Mouse (Mus musculus): ENCODE data around the gene Spag17. TPM values are rescaled to one million over a fixed set of nuclear protein-coding genes. Genes with fewer than 3 reads are reported as not detected.

The Spag17 gene
- total and polyA plus RNA-seq, 2 experiments from 2014 or later = 0.18 TPM; not detected in 1

DNA sequence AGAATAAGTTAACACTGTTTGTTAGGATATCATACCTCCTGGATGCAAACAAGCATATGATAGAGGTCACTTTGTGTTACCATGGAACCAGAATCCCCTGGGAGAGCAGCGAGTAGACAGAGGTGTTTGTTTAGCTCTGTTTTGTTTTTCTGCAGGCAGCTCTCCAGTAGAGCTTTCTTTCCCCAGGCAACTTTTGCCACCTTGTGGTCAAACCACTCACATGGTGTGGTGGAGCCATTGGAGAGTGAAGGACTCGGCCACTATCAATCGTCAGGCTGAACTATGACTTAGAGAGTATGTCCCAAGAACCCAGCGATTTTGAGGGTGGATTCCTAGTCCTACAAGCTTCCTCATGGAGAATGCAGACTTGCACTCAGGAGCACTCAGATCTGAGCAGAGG lies 146.1 kb downstream of the Spag17 start:
- Histone ChIP-seq H3K4me3 (ENCODE audit: low read depth, low read length) (no peak overlapping the region), H3K9me3 (replicated peaks; ENCODE audit: control insufficient read depth, low read length) (no peaks in the 10 kb centered on the region), H3K4me1 (ENCODE audit: control insufficient read depth, insufficient read depth) (no peaks in the 10 kb centered on the region), H3K27ac (ENCODE audit: low read depth) (no peak overlapping the region), H3K27me3 (ENCODE audit: control insufficient read depth, insufficient read depth, low read length) (no peaks in the 10 kb centered on the region), H3K4me2 (ENCODE audit: low read depth, low read length) (no peak overlapping the region), H3K9ac (replicated peaks; ENCODE audit: low read depth, low read length) (no peak overlapping the region), H3K36me3 (replicated peaks; ENCODE audit: control insufficient read depth, insufficient read depth, low read length) (no peaks in the 10 kb centered on the region)
- 26% methylated on average over 4 of the region's 4 CpGs for WGBS
- TF ChIP-seq EP300 (IDR thresholded peaks at IDR 0.05; ENCODE audit: low read depth) (no peak), CTCF (IDR thresholded peaks at IDR 0.05; ENCODE audit: low read depth) (peak; percentile 40)
- DNase-seq (ENCODE audit: low spot score) (no peak), ATAC-seq (ENCODE audit: insufficient read depth, low read depth) (no peak)

DNA sequence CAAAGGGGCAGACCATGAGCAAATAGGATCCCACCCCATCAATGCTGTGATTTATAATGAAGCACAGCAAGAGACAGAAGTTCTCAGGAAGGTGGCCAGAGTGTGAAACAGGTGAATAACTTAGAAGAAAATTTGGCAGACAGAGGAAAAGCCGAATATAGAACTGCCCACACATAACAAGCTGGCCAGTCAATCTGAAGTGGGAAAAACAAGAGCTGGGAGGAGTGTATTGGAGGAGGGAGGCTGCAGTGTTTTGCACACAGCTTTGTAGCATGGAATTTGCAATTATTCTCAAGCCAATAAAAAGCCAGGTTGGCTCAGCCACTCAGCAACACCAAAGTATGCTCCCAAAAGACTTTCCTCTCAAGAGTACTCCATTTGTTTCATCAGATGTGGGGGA lies 147.8 kb downstream of the Spag17 start:
- no peak for TF ChIP-seq EP300 (IDR thresholded peaks at IDR 0.05; ENCODE audit: low read depth)
- no peak for TF ChIP-seq CTCF (IDR thresholded peaks at IDR 0.05; ENCODE audit: low read depth)
- no peak for ATAC-seq (ENCODE audit: insufficient read depth, low read depth)
- Histone ChIP-seq H3K9me3 (replicated peaks; ENCODE audit: control insufficient read depth, low read length) (no peaks in the 10 kb centered on the region), H3K9ac (replicated peaks; ENCODE audit: low read depth, low read length) (no peak overlapping the region), H3K27ac (ENCODE audit: low read depth) (no peak overlapping the region), H3K36me3 (replicated peaks; ENCODE audit: control insufficient read depth, insufficient read depth, low read length) (no peaks in the 10 kb centered on the region), H3K4me1 (ENCODE audit: control insufficient read depth, insufficient read depth) (no peaks in the 10 kb centered on the region), H3K27me3 (ENCODE audit: control insufficient read depth, insufficient read depth, low read length) (no peaks in the 10 kb centered on the region), H3K4me3 (ENCODE audit: low read depth, low read length) (no peak overlapping the region), H3K4me2 (ENCODE audit: low read depth, low read length) (no peak overlapping the region)
- no peak for DNase-seq (ENCODE audit: low spot score)
- 30% methylated on average over 1 of the region's 1 CpGs for WGBS

DNA sequence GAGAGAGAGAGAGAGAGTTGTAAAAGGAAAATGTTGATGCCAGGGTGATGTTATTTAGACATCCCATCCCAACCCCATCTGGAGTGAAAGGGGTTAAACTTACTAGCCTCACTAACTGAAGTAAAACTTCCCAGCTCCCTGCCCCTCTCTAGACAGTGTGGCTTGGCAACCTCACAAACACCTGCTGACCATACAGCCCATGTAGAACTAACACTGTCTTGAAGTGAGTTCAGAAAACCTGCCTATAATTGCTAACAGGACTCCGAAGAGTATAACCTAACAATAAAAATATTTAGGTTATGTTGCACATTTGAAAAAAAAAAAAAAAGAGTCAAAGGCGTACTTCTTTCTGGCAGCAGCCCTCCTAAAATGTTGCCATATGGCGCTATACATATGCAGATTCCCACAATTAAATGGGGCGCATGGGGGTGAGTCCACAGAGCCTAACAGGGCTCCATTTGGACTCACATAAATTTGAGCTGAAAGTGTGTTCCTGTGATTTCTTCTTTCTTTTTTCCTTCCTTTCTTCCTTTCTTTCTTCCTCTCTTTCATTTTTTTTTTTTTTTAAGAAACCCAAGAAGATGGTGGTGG lies 149.3 kb downstream of the Spag17 start:
- H3K4me3 ChIP-seq (ENCODE audit: low read depth, low read length) = no peak overlapping the region
- H3K4me1 ChIP-seq (ENCODE audit: control insufficient read depth, insufficient read depth) = no peaks in the 10 kb centered on the region
- WGBS = 79% methylated on average over 4 of the region's 4 CpGs
- H3K9ac ChIP-seq (replicated peaks; ENCODE audit: low read depth, low read length) = no peak overlapping the region
- H3K4me2 ChIP-seq (ENCODE audit: low read depth, low read length) = no peak overlapping the region
- ATAC-seq (ENCODE audit: insufficient read depth, low read depth) (no peak), DNase-seq (ENCODE audit: low spot score) (no peak)
- TF ChIP-seq EP300 (IDR thresholded peaks at IDR 0.05; ENCODE audit: low read depth) (no peak), CTCF (IDR thresholded peaks at IDR 0.05; ENCODE audit: low read depth) (no peak)
- H3K36me3 ChIP-seq (replicated peaks; ENCODE audit: control insufficient read depth, insufficient read depth, low read length) = no peaks in the 10 kb centered on the region
- no peak overlapping the region for H3K27ac ChIP-seq (ENCODE audit: low read depth)
- no peaks in the 10 kb centered on the region for H3K27me3 ChIP-seq (ENCODE audit: control insufficient read depth, insufficient read depth, low read length)
- H3K9me3 ChIP-seq (replicated peaks; ENCODE audit: control insufficient read depth, low read length) = no peaks in the 10 kb centered on the region

DNA sequence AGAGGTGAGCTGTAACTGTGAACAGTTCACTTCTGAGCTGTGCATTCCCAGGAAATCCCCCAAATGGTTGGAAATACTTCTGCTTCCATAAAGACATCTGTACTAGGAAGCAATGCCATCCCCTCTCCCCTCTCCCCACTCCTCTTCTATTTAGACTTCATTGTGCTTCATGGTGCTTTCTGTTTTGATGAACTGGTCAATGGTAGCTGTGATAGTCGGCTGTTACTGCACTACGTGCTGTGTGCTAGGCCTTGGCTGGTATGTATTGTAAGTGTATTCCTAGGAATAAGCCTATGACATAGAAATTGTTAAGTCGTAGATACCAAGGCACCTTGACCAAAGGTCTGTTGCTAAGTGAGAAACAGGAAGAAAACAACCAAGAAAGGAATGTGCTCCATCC lies 149.9 kb downstream of the Spag17 start:
- TF ChIP-seq EP300 (IDR thresholded peaks at IDR 0.05; ENCODE audit: low read depth) (no peak), CTCF (IDR thresholded peaks at IDR 0.05; ENCODE audit: low read depth) (no peak)
- WGBS = 72% methylated on average over 3 of the region's 3 CpGs
- H3K4me3 ChIP-seq (ENCODE audit: low read depth, low read length) = no peak overlapping the region
- no peaks in the 10 kb centered on the region for H3K9me3 ChIP-seq (replicated peaks; ENCODE audit: control insufficient read depth, low read length)
- H3K27ac ChIP-seq (ENCODE audit: low read depth) = no peak overlapping the region
- H3K4me2 ChIP-seq (ENCODE audit: low read depth, low read length) = no peak overlapping the region
- H3K9ac ChIP-seq (replicated peaks; ENCODE audit: low read depth, low read length) = no peak overlapping the region
- H3K36me3 ChIP-seq (replicated peaks; ENCODE audit: control insufficient read depth, insufficient read depth, low read length) = no peaks in the 10 kb centered on the region
- ATAC-seq (ENCODE audit: insufficient read depth, low read depth) (no peak), DNase-seq (ENCODE audit: low spot score) (no peak)
- no peaks in the 10 kb centered on the region for H3K27me3 ChIP-seq (ENCODE audit: control insufficient read depth, insufficient read depth, low read length)
- H3K4me1 ChIP-seq (ENCODE audit: control insufficient read depth, insufficient read depth) = no peaks in the 10 kb centered on the region

DNA sequence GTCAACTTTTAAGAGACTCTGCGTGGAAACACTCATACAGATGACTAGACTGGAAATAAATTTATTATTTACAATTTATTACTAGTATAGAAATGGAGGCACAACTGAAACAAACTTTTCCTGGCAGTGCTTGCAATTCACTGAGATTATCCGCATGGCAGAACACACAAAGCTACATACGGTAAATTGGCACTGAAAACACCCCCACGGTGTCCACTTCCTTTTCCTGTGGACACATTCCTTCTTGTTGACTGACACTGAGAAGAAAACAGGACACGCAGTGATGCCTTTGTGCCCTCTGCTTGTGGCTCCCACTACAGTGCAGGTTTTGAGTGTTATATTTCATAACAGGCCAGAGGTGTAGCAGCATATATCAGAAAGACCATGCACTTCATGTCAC lies 151.6 kb downstream of the Spag17 start:
- Histone ChIP-seq H3K27me3 (ENCODE audit: control insufficient read depth, insufficient read depth, low read length) (no peaks in the 10 kb centered on the region), H3K9me3 (replicated peaks; ENCODE audit: control insufficient read depth, low read length) (no peaks in the 10 kb centered on the region), H3K36me3 (replicated peaks; ENCODE audit: control insufficient read depth, insufficient read depth, low read length) (no peaks in the 10 kb centered on the region), H3K4me3 (ENCODE audit: low read depth, low read length) (no peak overlapping the region), H3K27ac (ENCODE audit: low read depth) (no peak overlapping the region), H3K4me2 (ENCODE audit: low read depth, low read length) (no peak overlapping the region), H3K9ac (replicated peaks; ENCODE audit: low read depth, low read length) (no peak overlapping the region), H3K4me1 (ENCODE audit: control insufficient read depth, insufficient read depth) (no peaks in the 10 kb centered on the region)
- TF ChIP-seq CTCF (IDR thresholded peaks at IDR 0.05; ENCODE audit: low read depth) = no peak
- no peak for TF ChIP-seq EP300 (IDR thresholded peaks at IDR 0.05; ENCODE audit: low read depth)
- no peak for ATAC-seq (ENCODE audit: insufficient read depth, low read depth)
- 70% methylated on average over 5 of the region's 5 CpGs for WGBS
- DNase-seq (ENCODE audit: low spot score) = no peak

DNA sequence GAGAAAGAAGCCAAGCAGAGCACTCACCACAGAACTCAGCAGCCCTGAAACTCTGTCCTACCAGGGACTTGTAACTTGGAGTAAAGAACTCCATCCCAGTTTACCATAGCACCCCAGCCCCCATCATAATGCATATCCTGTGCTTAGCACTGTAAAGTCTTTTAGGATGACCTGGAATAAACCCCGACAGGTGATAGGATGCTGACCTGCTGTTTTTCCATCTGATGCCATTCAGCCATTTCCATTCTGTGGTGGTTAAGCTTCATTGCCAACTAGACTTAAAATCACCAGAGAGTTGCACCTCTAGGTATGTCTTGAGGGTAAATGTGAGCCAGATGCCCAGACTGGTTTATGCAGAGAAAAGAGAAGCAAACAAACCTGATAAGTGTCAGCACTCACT lies 189.2 kb downstream of the Spag17 start:
- Histone ChIP-seq H3K27me3 (ENCODE audit: control insufficient read depth, insufficient read depth, low read length) (no peaks in the 10 kb centered on the region), H3K36me3 (replicated peaks; ENCODE audit: control insufficient read depth, insufficient read depth, low read length) (no peaks in the 10 kb centered on the region), H3K4me2 (ENCODE audit: low read depth, low read length) (no peak overlapping the region), H3K9ac (replicated peaks; ENCODE audit: low read depth, low read length) (no peak overlapping the region), H3K9me3 (replicated peaks; ENCODE audit: control insufficient read depth, low read length) (no peaks in the 10 kb centered on the region), H3K4me1 (ENCODE audit: control insufficient read depth, insufficient read depth) (no peaks in the 10 kb centered on the region), H3K4me3 (ENCODE audit: low read depth, low read length) (no peak overlapping the region), H3K27ac (ENCODE audit: low read depth) (no peak overlapping the region)
- WGBS = 65% methylated on average over 1 of the region's 1 CpGs
- no peak for ATAC-seq (ENCODE audit: insufficient read depth, low read depth)
- no peak for DNase-seq (ENCODE audit: low spot score)
- no peak for TF ChIP-seq CTCF (IDR thresholded peaks at IDR 0.05; ENCODE audit: low read depth)
- TF ChIP-seq EP300 (IDR thresholded peaks at IDR 0.05; ENCODE audit: low read depth) = no peak

Measured in heart, postnatal 0 days (tissue).